Mouse (Mus musculus) midbrain, embryonic 13.5 days (tissue): ENCODE measurements around the gene Ccr6. TPM values are rescaled to one million over a fixed set of nuclear protein-coding genes. Genes with fewer than 3 reads are reported as not detected.

Experiments
- ATAC-seq: fragments of 200-750 bp; cut with Nextera tagmentation; 2 replicates; pipeline ENCODE4 v1.8.0; 2017; ENCODE audit warnings: mild to moderate bottlenecking, moderate TSS enrichment, moderate library complexity
- H3K27ac ChIP-seq: fragments of 300-500 bp; sonication (generic); 2 replicates; pipeline ENCODE4 v1.5.1; 2015; ENCODE audit warnings: inconsistent platforms, mild to moderate bottlenecking, moderate library complexity
- H3K27me3 ChIP-seq: fragments of 300-500 bp; sonication (generic); 2 replicates; pipeline ENCODE4 v1.6.1; 2015; ENCODE audit warnings: mild to moderate bottlenecking, inconsistent platforms
- H3K36me3 ChIP-seq: fragments of 300-500 bp; sonication (generic); 2 replicates; pipeline ENCODE4 v1.6.1; 2015; ENCODE audit warnings: mild to moderate bottlenecking, inconsistent platforms
- H3K4me1 ChIP-seq: fragments of 300-500 bp; sonication (generic); replicated peaks from 2 replicates; pipeline ENCODE4 v1.6.1; 2015; ENCODE audit warnings: inconsistent platforms
- H3K4me2 ChIP-seq: fragments of 300-500 bp; sonication (generic); replicated peaks from 2 replicates; pipeline ENCODE4 v1.6.1; 2015; ENCODE audit warnings: moderate library complexity, mild to moderate bottlenecking, inconsistent platforms
- H3K4me3 ChIP-seq: fragments of 300-500 bp; sonication (generic); replicated peaks from 2 replicates; pipeline ENCODE4 v1.5.1; 2015; ENCODE audit warnings: mild to moderate bottlenecking, inconsistent platforms
- H3K9ac ChIP-seq: fragments of 300-500 bp; sonication (generic); replicated peaks from 2 replicates; pipeline ENCODE4 v1.6.1; 2015; ENCODE audit warnings: mild to moderate bottlenecking, inconsistent platforms
- H3K9me3 ChIP-seq: fragments of 300-500 bp; sonication (generic); 2 replicates; pipeline ENCODE4 v1.6.1; 2016; ENCODE audit warnings: mild to moderate bottlenecking, inconsistent platforms
- WGBS: fragments of 180-500 bp; shearing (Covaris S2); methylation state at CpG from one replicate; pipeline ENCODE4 v1.1.7; 2015; 5-methylcytosine and 5-hydroxymethylcytosine counted together
- polyA plus RNA-seq: library from polyadenylated mRNA; unstranded; fragments of >200 nt; fragmentation: Nextera tagmentation; extraction: Ambion mirVana; gene quantifications from 2 replicates; pipeline ENCODE4 v1.2.1, GENCODE M21; 2015

The Ccr6 gene
- polyA plus RNA-seq, 1 experiment from 2014 or later = not detected

- WGBS = 60% methylated on average over 6 of the region's 6 CpGs
- ATAC-seq = no peak
- Histone ChIP-seq H3K4me1 (no peaks in the 10 kb centered on the region), H3K9ac (no peak overlapping the region), H3K36me3 (no peaks in the 10 kb centered on the region), H3K27me3 (0 out of 2 replicates have a peak, but pooled peaks cover 13% of the 10 kb centered on the region), H3K9me3 (no peaks in the 10 kb centered on the region), H3K4me2 (no peak overlapping the region), H3K27ac (no peak overlapping the region), H3K4me3 (no peak overlapping the region)
Observed at GRCm38 (mm10) chr17:8272054-8272749, 36.4 kb downstream of the Ccr6 start.

GRCm38 (mm10) chr17:8272951-8273350, 37.1 kb downstream of the Ccr6 start:
- Histone ChIP-seq H3K4me2 (no peak overlapping the region), H3K27me3 (0 out of 2 replicates have a peak, but pooled peaks cover 13% of the 10 kb centered on the region), H3K36me3 (no peaks in the 10 kb centered on the region), H3K4me3 (no peak overlapping the region), H3K9ac (no peak overlapping the region), H3K4me1 (no peaks in the 10 kb centered on the region), H3K9me3 (no peaks in the 10 kb centered on the region), H3K27ac (no peak overlapping the region)
- no peak for ATAC-seq
- WGBS = 73% methylated on average over 6 of the region's 6 CpGs

- H3K4me3 ChIP-seq = no peak overlapping the region
- no peaks in the 10 kb centered on the region for H3K9me3 ChIP-seq
- no peak for ATAC-seq
- H3K4me2 ChIP-seq = no peak overlapping the region
- no peaks in the 10 kb centered on the region for H3K36me3 ChIP-seq
- no peak overlapping the region for H3K27ac ChIP-seq
- no peaks in the 10 kb centered on the region for H3K4me1 ChIP-seq
- H3K27me3 ChIP-seq = peaks cover 13% of the 10 kb centered on the region; the same call in 1 of the 2 replicates
- WGBS = 78% methylated on average over 4 of the region's 4 CpGs
- H3K9ac ChIP-seq = no peak overlapping the region
Observed at GRCm38 (mm10) chr17:8276071-8276470, 40.2 kb downstream of the Ccr6 start.

GRCm38 (mm10) chr17:8276680-8277079, 40.8 kb downstream of the Ccr6 start:
- Histone ChIP-seq H3K36me3 (no peaks in the 10 kb centered on the region), H3K4me2 (no peak overlapping the region), H3K9me3 (no peaks in the 10 kb centered on the region), H3K4me1 (no peaks in the 10 kb centered on the region), H3K27me3 (peaks cover 9% of the 10 kb centered on the region; the same call in 1 of the 2 replicates), H3K4me3 (no peak overlapping the region), H3K9ac (no peak overlapping the region), H3K27ac (no peak overlapping the region)
- no peak for ATAC-seq
- WGBS = 84% methylated on average over 7 of the region's 7 CpGs

- no peak overlapping the region for H3K27ac ChIP-seq
- no peak overlapping the region for H3K9ac ChIP-seq
- H3K27me3 ChIP-seq = peaks cover 9% of the 10 kb centered on the region; the same call in 1 of the 2 replicates
- no peak for ATAC-seq
- no peaks in the 10 kb centered on the region for H3K4me1 ChIP-seq
- H3K36me3 ChIP-seq = no peaks in the 10 kb centered on the region
- 71% methylated on average over 3 of the region's 3 CpGs for WGBS
- no peaks in the 10 kb centered on the region for H3K9me3 ChIP-seq
- no peak overlapping the region for H3K4me2 ChIP-seq
- H3K4me3 ChIP-seq = no peak overlapping the region
Observed at GRCm38 (mm10) chr17:8277266-8277665, 41.4 kb downstream of the Ccr6 start.

- WGBS = 60% methylated on average over 3 of the region's 3 CpGs
- ATAC-seq = no peak
Observed at GRCm38 (mm10) chr17:8278356-8278755, 42.5 kb downstream of the Ccr6 start.

GRCm38 (mm10) chr17:8282821-8283525, 47.1 kb downstream of the Ccr6 start, which contains the start of gene Mpc1:
Gene Mpc1, plus strand, starts transcription at chr17:8282904.
- peak within 1 kb of the TSS; percentile 99 for H3K4me2 ChIP-seq
- WGBS = 2% methylated on average over 34 of the region's 35 CpGs
- H3K27ac ChIP-seq = peak within 1 kb of the TSS; percentile 88
- H3K27me3 ChIP-seq = no peaks in the 10 kb centered on the region; the same call in 1 of the 2 replicates
- H3K9me3 ChIP-seq = no peaks in the 10 kb centered on the region
- peak within 1 kb of the TSS; percentile 86 for H3K9ac ChIP-seq
- ATAC-seq = peak; percentile 77; the same call in 1 of the 2 replicates
- peaks cover 21% of the 10 kb centered on the region for H3K4me1 ChIP-seq
- peak within 1 kb of the TSS; percentile 93 for H3K4me3 ChIP-seq
- H3K36me3 ChIP-seq = no peaks in the 10 kb centered on the region

More at GRCm38 (mm10) chr17:8278356-8278755, 42.5 kb downstream of the Ccr6 start:
- H3K4me2 ChIP-seq = no peak overlapping the region
- H3K4me3 ChIP-seq = no peak overlapping the region
- H3K9me3 ChIP-seq = no peaks in the 10 kb centered on the region
- H3K27me3 ChIP-seq = peaks cover 3% of the 10 kb centered on the region; the same call in 1 of the 2 replicates
- peaks cover 6% of the 10 kb centered on the region for H3K4me1 ChIP-seq
- H3K36me3 ChIP-seq = no peaks in the 10 kb centered on the region
- H3K27ac ChIP-seq = no peak overlapping the region
- H3K9ac ChIP-seq = no peak overlapping the region

GRCm38 (mm10) chr17:8283526-8284253, 47.8 kb downstream of the Ccr6 start:
- Histone ChIP-seq H3K27me3 (no peaks in the 10 kb centered on the region; the same call in 1 of the 2 replicates), H3K4me3 (peak overlapping the region; percentile 93), H3K9me3 (no peaks in the 10 kb centered on the region), H3K27ac (peak overlapping the region; percentile 88), H3K9ac (peak overlapping the region; percentile 86), H3K4me1 (peaks cover 21% of the 10 kb centered on the region), H3K36me3 (no peaks in the 10 kb centered on the region), H3K4me2 (peak overlapping the region; percentile 99)
- under 1% methylated on average over 77 of the region's 77 CpGs for WGBS
- peak; percentile 97 for ATAC-seq

GRCm38 (mm10) chr17:8284254-8284661, 48.4 kb downstream of the Ccr6 start:
- Histone ChIP-seq H3K4me1 (peaks cover 21% of the 10 kb centered on the region), H3K4me3 (peak overlapping the region; percentile 93), H3K9me3 (no peaks in the 10 kb centered on the region), H3K36me3 (peaks cover 5% of the 10 kb centered on the region; the same call in 1 of the 2 replicates), H3K9ac (peak overlapping the region; percentile 86), H3K27me3 (no peaks in the 10 kb centered on the region; the same call in 1 of the 2 replicates), H3K27ac (peak overlapping the region; percentile 88; the same call in 1 of the 2 replicates), H3K4me2 (peak overlapping the region; percentile 99)
- WGBS = under 1% methylated on average over 32 of the region's 32 CpGs
- ATAC-seq = peak; percentile 4; the same call in 1 of the 2 replicates

GRCm38 (mm10) chr17:8285056-8285455, 49.2 kb downstream of the Ccr6 start:
- Histone ChIP-seq H3K4me1 (peaks cover 21% of the 10 kb centered on the region), H3K9ac (peak overlapping the region; percentile 86; the same call in 1 of the 2 replicates)

GRCm38 (mm10) chr17:8286987-8287386, 51.1 kb downstream of the Ccr6 start:
- no peak overlapping the region for H3K9ac ChIP-seq
- no peaks in the 10 kb centered on the region for H3K9me3 ChIP-seq
- H3K36me3 ChIP-seq = peaks cover 15% of the 10 kb centered on the region
- H3K4me3 ChIP-seq = no peak overlapping the region
- H3K4me1 ChIP-seq = peaks cover 21% of the 10 kb centered on the region
- H3K4me2 ChIP-seq = no peak overlapping the region
- ATAC-seq = no peak
- no peak overlapping the region for H3K27ac ChIP-seq
- 88% methylated on average over 4 of the region's 4 CpGs for WGBS
- H3K27me3 ChIP-seq = no peaks in the 10 kb centered on the region; the same call in 1 of the 2 replicates

More at GRCm38 (mm10) chr17:8285056-8285455, 49.2 kb downstream of the Ccr6 start:
- ATAC-seq = no peak
- Histone ChIP-seq H3K4me2 (peak overlapping the region; percentile 99), H3K36me3 (peaks cover 13% of the 10 kb centered on the region), H3K9me3 (no peaks in the 10 kb centered on the region), H3K4me3 (peak overlapping the region; percentile 93), H3K27me3 (no peaks in the 10 kb centered on the region; the same call in 1 of the 2 replicates), H3K27ac (no peak overlapping the region)
- WGBS = 45% methylated on average over 8 of the region's 8 CpGs
